Mouse (Mus musculus) liver, embryonic 15.5 days (tissue): ENCODE data around the gene Pbx3. TPM values are rescaled to one million over a fixed set of nuclear protein-coding genes. Genes with fewer than 3 reads are reported as not detected.

Experiments
- ATAC-seq: fragments of 200-750 bp; cut with Nextera tagmentation; 2 replicates; pipeline ENCODE4 v1.8.0; 2017; ENCODE audit warnings: moderate number of reproducible peaks, mild to moderate bottlenecking, moderate library complexity; ENCODE audit not compliant: insufficient read depth
- H3K27ac ChIP-seq: fragments of 300-500 bp; sonication (generic); replicated peaks from 2 replicates; pipeline ENCODE4 v1.5.1; 2015; ENCODE audit warnings: mild to moderate bottlenecking, inconsistent platforms
- H3K27me3 ChIP-seq: fragments of 300-500 bp; sonication (generic); 2 replicates; pipeline ENCODE4 v1.6.1; 2015; ENCODE audit warnings: mild to moderate bottlenecking, inconsistent platforms
- H3K36me3 ChIP-seq: fragments of 300-500 bp; sonication (generic); replicated peaks from 2 replicates; pipeline ENCODE4 v1.6.1; 2015; ENCODE audit warnings: moderate library complexity, mild to moderate bottlenecking, inconsistent platforms
- H3K4me1 ChIP-seq: fragments of 300-500 bp; sonication (generic); replicated peaks from 2 replicates; pipeline ENCODE4 v1.6.1; 2015; ENCODE audit warnings: inconsistent platforms
- H3K4me2 ChIP-seq: fragments of 300-500 bp; sonication (generic); 2 replicates; pipeline ENCODE4 v1.6.1; 2015; ENCODE audit warnings: moderate library complexity, mild to moderate bottlenecking, inconsistent platforms
- H3K4me3 ChIP-seq: fragments of 300-500 bp; sonication (generic); replicated peaks from 2 replicates; pipeline ENCODE4 v1.5.1; 2015; ENCODE audit warnings: mild to moderate bottlenecking, inconsistent platforms
- H3K9ac ChIP-seq: fragments of 300-500 bp; sonication (generic); 2 replicates; pipeline ENCODE4 v1.6.1; 2015; ENCODE audit warnings: moderate library complexity, mild to moderate bottlenecking, inconsistent platforms
- H3K9me3 ChIP-seq: fragments of 300-500 bp; sonication (generic); replicated peaks from 2 replicates; pipeline ENCODE4 v1.6.1; 2016; ENCODE audit warnings: inconsistent platforms
- WGBS: fragments of 180-500 bp; shearing (Covaris S2); methylation state at CpG from one replicate; pipeline ENCODE4 v1.1.7; 2015; ENCODE audit warnings: mixed read lengths; ENCODE audit not compliant: insufficient replicate concordance; 5-methylcytosine and 5-hydroxymethylcytosine counted together
- polyA plus RNA-seq: library from polyadenylated mRNA; unstranded; fragments of >200 nt; fragmentation: Nextera tagmentation; extraction: Ambion mirVana; gene quantifications from 2 replicates; pipeline ENCODE4 v1.2.1, GENCODE M21; 2015

Gene Pbx3
- polyA plus RNA-seq, 1 experiment from 2014 or later = 6.0 TPM

DNA sequence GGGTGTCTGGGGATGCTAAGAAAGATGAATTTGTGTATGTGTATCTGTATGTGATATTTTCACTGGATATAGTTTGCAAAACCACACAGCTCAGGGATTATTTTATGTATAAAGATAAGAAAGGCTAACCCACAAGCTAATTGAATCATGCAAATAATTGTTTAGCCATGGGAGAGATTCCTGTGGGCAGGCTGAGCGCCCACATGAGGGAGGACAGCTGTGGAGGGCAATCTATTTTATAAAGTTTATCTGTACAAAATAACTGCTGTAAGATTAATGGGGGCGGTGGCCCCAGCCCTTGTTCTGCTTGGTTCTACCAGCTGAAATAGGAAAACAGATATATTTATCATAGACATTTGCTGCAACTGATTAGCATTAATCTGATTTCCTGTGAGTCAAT is 202.5 kb downstream of the Pbx3 start:
- H3K4me3 ChIP-seq = no peak overlapping the region
- no peaks in the 10 kb centered on the region for H3K27me3 ChIP-seq
- no peak overlapping the region for H3K4me2 ChIP-seq
- H3K4me1 ChIP-seq = no peaks in the 10 kb centered on the region
- no peak overlapping the region for H3K9ac ChIP-seq
- peaks cover 6% of the 10 kb centered on the region; the same call in 1 of the 2 replicates for H3K36me3 ChIP-seq
- no peak for ATAC-seq
- H3K9me3 ChIP-seq = no peaks in the 10 kb centered on the region
- no peak overlapping the region for H3K27ac ChIP-seq
- WGBS = 69% methylated on average over 2 of the region's 2 CpGs

DNA sequence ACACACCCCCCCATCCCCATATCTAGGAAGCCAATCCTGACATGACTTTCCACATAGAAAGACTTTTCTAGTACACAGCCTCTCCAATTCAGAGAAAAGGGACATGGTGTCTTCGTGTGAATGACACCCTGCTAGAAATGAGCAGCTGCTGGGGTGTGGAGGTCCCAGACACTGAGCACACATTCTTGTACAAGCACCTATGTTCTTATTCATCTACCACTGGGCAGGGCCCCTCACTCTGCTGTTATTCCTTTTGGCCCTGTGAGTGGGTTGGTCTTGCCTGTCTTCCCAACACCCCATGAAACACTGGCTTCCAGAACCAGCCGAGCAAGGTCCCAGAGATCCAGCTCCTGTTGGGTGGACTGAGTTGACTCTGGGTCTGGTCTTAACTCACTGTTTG is 203.3 kb downstream of the Pbx3 start:
- WGBS = 68% methylated on average over 2 of the region's 2 CpGs
- H3K4me3 ChIP-seq = no peak overlapping the region
- peaks cover 6% of the 10 kb centered on the region; the same call in 1 of the 2 replicates for H3K36me3 ChIP-seq
- H3K27me3 ChIP-seq = no peaks in the 10 kb centered on the region
- H3K4me2 ChIP-seq = no peak overlapping the region
- H3K9me3 ChIP-seq = no peaks in the 10 kb centered on the region
- ATAC-seq = no peak
- no peak overlapping the region for H3K27ac ChIP-seq
- no peak overlapping the region for H3K9ac ChIP-seq
- H3K4me1 ChIP-seq = no peaks in the 10 kb centered on the region

DNA sequence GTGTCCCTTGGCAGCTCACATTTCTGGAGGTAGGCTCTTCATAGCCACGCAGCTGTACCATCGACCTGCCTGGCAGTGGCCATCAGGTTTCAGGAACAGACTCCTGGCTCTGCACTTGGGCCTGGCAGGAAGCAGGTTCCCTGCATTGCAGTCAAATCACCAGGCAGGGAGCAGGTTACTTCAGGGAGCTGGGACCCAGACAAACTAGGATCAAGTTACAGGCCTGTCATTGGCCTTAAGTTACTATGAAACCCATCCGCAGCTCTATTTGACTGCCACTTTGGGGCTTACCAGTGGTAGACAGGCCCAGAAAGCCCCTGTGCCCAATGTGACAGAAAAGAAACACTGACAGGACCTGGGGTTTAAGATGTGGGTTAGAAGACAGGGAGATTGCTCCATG is 204.8 kb downstream of the Pbx3 start:
- Histone ChIP-seq H3K9ac (no peak overlapping the region), H3K4me3 (no peak overlapping the region)

DNA sequence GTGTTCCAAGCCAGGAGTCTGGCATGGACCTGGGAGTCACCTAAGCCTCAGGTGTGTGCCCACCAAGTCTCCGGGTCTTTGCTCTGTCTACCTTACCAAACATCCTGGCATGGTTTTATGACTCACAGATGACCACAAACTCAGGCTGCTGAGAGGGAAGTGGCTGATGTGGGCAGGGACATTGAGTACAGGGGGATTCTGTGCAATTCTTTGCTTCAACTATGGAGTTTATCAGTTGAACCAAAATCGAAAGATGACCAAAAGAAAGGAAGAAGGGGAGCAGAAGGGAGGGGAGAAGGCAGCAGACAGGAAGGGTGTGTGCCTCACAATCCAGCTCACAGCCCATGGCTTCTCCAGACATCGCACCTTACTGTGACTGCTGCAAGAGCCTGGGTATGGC is 210.5 kb downstream of the Pbx3 start:
- Histone ChIP-seq H3K9ac (no peak overlapping the region), H3K4me3 (no peak overlapping the region), H3K4me2 (no peak overlapping the region), H3K4me1 (no peaks in the 10 kb centered on the region), H3K9me3 (no peaks in the 10 kb centered on the region), H3K36me3 (no peaks in the 10 kb centered on the region), H3K27ac (no peak overlapping the region), H3K27me3 (no peaks in the 10 kb centered on the region)
- ATAC-seq = no peak
- 32% methylated on average over 3 of the region's 3 CpGs for WGBS

More for the DNA sequence above, 204.8 kb downstream of the Pbx3 start:
- ATAC-seq = no peak
- no peaks in the 10 kb centered on the region for H3K9me3 ChIP-seq
- H3K36me3 ChIP-seq = peaks cover 6% of the 10 kb centered on the region; the same call in 1 of the 2 replicates
- H3K4me2 ChIP-seq = no peak overlapping the region
- no peaks in the 10 kb centered on the region for H3K27me3 ChIP-seq
- no peaks in the 10 kb centered on the region for H3K4me1 ChIP-seq
- WGBS = 51% methylated on average over 3 of the region's 3 CpGs
- no peak overlapping the region for H3K27ac ChIP-seq

DNA sequence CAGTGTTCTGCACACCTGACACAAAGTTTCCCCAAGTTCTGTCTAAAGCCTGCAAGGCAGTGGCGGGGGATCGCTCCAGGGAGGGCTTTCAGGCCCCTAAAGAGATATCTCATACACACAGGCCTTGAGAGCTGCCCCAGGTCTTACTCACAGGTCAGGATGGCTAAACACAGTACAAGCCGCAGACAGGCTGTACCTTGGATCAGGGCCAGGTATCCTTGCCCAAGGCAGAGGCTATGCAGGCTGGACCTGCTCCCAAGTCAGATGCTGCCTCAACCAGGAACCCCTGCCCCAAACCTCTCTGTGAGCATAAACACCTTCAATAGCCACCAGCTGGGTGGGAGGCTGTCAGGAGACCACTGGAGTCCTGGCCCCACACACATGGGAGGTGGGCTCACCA is 215.2 kb downstream of the Pbx3 start:
- H3K4me2 ChIP-seq = no peak overlapping the region
- no peaks in the 10 kb centered on the region for H3K9me3 ChIP-seq
- WGBS = 70% methylated on average over 3 of the region's 3 CpGs
- no peak overlapping the region for H3K27ac ChIP-seq
- no peak for ATAC-seq
- no peaks in the 10 kb centered on the region; the same call in 1 of the 2 replicates for H3K4me1 ChIP-seq
- no peak overlapping the region for H3K9ac ChIP-seq
- H3K27me3 ChIP-seq = no peaks in the 10 kb centered on the region
- no peaks in the 10 kb centered on the region for H3K36me3 ChIP-seq
- no peak overlapping the region for H3K4me3 ChIP-seq

DNA sequence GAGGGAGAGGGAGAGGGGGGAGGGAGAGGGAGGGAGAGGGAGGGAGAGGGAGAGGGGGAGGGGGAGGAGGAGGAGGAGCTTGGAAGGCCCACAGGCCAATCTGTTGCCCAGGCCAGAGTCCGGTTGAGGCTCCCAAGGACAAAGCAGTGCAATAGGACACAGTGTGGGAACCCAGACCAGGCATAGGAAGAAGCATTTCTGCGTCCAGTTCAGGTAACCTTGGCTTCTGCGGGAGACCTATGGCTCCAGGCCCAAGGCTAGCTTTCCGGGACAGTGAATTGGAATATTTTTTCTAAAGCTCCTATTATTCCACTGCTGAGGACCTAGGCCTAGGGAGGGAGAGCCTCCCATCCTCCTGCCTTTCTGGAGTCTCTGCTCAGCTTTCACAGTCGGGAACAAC is 218.1 kb downstream of the Pbx3 start:
- peak; percentile 39; the same call in 1 of the 2 replicates for ATAC-seq

DNA sequence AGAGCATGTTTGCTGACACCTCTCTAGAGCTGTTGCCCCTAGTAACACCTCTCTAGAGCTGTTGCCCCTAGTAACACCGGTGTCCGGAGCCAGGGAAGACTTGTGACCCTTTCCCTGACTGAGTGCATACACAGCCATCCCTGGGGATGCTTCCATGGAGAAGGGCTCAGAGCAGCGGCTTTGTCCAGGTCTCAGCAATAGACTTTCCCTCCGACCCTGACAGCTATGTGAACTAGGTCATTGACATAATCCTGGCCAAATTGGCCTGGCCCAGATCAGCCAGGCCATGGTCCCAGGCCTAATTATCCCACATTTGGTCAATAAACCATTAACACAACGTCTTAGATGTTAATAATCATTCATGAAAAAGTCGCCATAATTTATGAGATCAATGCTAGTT is 219.6 kb downstream of the Pbx3 start:
- Histone ChIP-seq H3K9ac (no peak overlapping the region), H3K36me3 (no peaks in the 10 kb centered on the region), H3K4me1 (no peaks in the 10 kb centered on the region; the same call in 1 of the 2 replicates), H3K4me2 (no peak overlapping the region), H3K27me3 (no peaks in the 10 kb centered on the region), H3K27ac (no peak overlapping the region), H3K9me3 (no peaks in the 10 kb centered on the region), H3K4me3 (no peak overlapping the region)
- WGBS = 60% methylated on average over 6 of the region's 6 CpGs
- ATAC-seq = no peak

More for the DNA sequence above, 218.1 kb downstream of the Pbx3 start:
- Histone ChIP-seq H3K27ac (no peak overlapping the region), H3K9ac (no peak overlapping the region), H3K4me3 (no peak overlapping the region), H3K4me1 (no peaks in the 10 kb centered on the region; the same call in 1 of the 2 replicates), H3K36me3 (no peaks in the 10 kb centered on the region), H3K27me3 (no peaks in the 10 kb centered on the region), H3K4me2 (no peak overlapping the region), H3K9me3 (no peaks in the 10 kb centered on the region)
- WGBS = 52% methylated on average over 5 of the region's 5 CpGs

DNA sequence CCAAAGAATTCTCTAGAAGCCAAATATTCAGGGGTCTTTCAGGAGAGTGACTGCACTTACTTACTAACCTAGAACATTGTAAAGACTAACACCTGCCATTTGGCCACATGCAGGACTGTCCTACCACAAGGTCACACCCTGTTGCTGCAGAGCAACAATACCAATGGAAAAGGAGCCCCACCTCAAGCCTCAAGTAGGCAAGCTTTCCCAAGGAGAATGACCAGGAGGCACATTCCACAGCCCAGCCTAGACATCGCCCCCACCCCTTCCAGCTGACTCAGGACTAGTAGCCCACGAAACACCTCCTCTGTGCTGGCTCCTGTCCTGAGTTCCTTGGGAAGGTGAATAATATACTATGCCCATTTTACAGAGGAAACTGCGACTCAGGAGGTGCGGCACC is 222.4 kb downstream of the Pbx3 start:
- Histone ChIP-seq H3K9ac (no peak overlapping the region), H3K27ac (no peak overlapping the region), H3K4me1 (peaks cover 12% of the 10 kb centered on the region), H3K27me3 (no peaks in the 10 kb centered on the region), H3K4me3 (no peak overlapping the region), H3K9me3 (no peaks in the 10 kb centered on the region), H3K36me3 (no peaks in the 10 kb centered on the region), H3K4me2 (no peak overlapping the region)
- ATAC-seq = no peak
- WGBS = 64% methylated on average over 4 of the region's 4 CpGs

DNA sequence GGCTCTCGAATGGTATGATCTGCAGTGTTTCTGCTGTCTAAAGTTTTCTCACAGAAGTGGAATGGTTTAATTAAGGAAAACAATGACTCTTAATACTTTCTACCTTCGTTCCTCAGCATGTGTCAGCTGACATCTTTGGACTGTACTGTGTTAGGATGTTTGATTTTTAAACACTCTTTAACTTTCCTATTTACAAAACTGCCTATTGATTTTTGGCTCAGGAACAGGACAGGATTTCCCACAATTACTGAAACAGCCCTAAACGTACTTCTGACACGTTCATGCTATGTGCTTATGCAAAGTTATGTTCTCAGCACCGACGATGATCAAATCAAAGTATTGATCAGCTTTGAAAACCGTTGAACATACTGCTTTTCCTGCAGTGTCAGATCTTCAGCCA is 224.7 kb downstream of the Pbx3 start:
- H3K4me1 ChIP-seq = peaks cover 12% of the 10 kb centered on the region; the same call in 1 of the 2 replicates
- H3K36me3 ChIP-seq = no peaks in the 10 kb centered on the region
- H3K27ac ChIP-seq = 0 out of 2 replicates have a peak overlapping the region, but pooled peaks have one; percentile 33
- no peak overlapping the region for H3K4me2 ChIP-seq
- no peaks in the 10 kb centered on the region for H3K27me3 ChIP-seq
- no peak overlapping the region for H3K4me3 ChIP-seq
- no peaks in the 10 kb centered on the region for H3K9me3 ChIP-seq
- WGBS = 50% methylated on average over 7 of the region's 7 CpGs
- no peak overlapping the region for H3K9ac ChIP-seq
- ATAC-seq = peak; percentile 50

DNA sequence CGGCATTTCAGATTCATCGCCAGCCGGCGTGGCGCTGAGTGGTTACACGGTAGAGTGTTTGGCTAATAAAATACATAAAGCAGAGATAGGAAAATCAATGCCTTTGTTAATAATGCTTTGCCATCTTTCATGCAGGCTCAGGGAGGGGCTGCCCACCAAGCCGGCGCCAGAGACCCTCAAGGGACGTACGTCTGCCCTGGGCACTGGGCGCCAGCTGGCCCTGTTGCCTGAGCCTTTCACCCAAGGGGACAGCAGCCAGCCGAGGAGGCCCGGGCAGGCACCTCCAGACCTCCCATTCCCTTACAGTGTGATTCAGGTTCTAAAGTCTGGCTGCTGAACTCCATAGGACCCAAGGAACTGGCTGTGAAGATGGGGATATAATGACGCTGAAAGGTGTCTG is 225.5 kb downstream of the Pbx3 start:
- ATAC-seq = no peak
- H3K27ac ChIP-seq = 0 out of 2 replicates have a peak overlapping the region, but pooled peaks have one; percentile 33
- no peaks in the 10 kb centered on the region for H3K36me3 ChIP-seq
- H3K4me1 ChIP-seq = peaks cover 12% of the 10 kb centered on the region; the same call in 1 of the 2 replicates
- H3K4me2 ChIP-seq = no peak overlapping the region
- no peak overlapping the region for H3K9ac ChIP-seq
- H3K27me3 ChIP-seq = no peaks in the 10 kb centered on the region
- H3K4me3 ChIP-seq = no peak overlapping the region
- 75% methylated on average over 14 of the region's 14 CpGs for WGBS
- H3K9me3 ChIP-seq = no peaks in the 10 kb centered on the region

DNA sequence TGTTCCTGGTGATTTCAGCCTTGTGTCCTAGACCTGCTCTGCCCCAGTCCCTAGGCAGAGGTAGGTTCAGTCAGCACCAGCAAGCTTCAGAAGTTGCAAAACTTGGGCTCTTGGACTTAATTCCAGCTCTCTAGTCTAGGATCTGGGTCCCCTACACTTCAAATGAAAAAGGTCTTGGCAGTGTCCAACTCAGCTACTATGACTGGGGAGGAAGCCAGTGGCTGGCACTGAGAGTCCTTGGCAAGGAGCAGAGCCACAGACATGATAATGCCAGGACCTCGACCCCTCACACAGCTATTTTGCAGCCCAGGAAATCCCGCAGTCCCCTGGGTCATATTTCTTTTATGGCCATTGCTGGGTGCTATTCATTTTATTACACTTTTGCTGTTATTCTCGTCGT is 225.9 kb downstream of the Pbx3 start:
- WGBS = 67% methylated on average over 4 of the region's 4 CpGs
- no peaks in the 10 kb centered on the region for H3K36me3 ChIP-seq
- no peak overlapping the region for H3K4me2 ChIP-seq
- H3K27ac ChIP-seq = no peak overlapping the region; the same call in 1 of the 2 replicates
- H3K4me3 ChIP-seq = no peak overlapping the region
- H3K9ac ChIP-seq = no peak overlapping the region
- ATAC-seq = no peak
- H3K4me1 ChIP-seq = peaks cover 12% of the 10 kb centered on the region; the same call in 1 of the 2 replicates
- no peaks in the 10 kb centered on the region for H3K9me3 ChIP-seq
- no peaks in the 10 kb centered on the region for H3K27me3 ChIP-seq

DNA sequence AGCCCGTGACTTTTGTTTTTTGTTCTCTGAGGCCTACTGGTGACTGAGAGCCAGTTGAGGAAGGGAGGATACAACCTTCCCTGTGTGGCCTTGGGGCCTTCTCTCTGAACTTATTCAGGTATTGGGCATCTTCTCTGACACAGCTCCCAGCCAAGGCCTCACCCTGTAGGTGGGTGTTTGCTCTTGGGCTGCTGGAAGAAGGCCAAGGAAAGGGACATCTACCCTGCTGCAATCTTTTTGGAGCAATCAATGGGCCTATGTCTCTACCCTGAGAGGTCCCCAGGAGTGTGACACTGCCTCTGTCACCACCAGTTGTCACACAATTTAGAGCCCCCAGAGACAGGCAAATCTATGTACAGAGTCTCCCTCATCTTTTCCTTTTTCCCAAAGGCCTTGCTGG is 226.5 kb downstream of the Pbx3 start:
- H3K27ac ChIP-seq = peak overlapping the region; percentile 24; the same call in 1 of the 2 replicates
- no peaks in the 10 kb centered on the region for H3K36me3 ChIP-seq
- 58% methylated on average over 1 of the region's 1 CpGs for WGBS
- no peak for ATAC-seq
- no peaks in the 10 kb centered on the region for H3K9me3 ChIP-seq
- no peaks in the 10 kb centered on the region for H3K27me3 ChIP-seq
- H3K4me1 ChIP-seq = peaks cover 12% of the 10 kb centered on the region; the same call in 1 of the 2 replicates
- no peak overlapping the region for H3K9ac ChIP-seq
- no peak overlapping the region for H3K4me3 ChIP-seq
- no peak overlapping the region for H3K4me2 ChIP-seq
